Mouse (Mus musculus) small intestine, adult 2 months (tissue): ENCODE measurements around the gene Mup4. TPM values are rescaled to one million over a fixed set of nuclear protein-coding genes. Genes with fewer than 3 reads are reported as not detected.
"Not testable (repeated sequence)": the region's sequence is repeated elsewhere in the genome, so short reads cannot be mapped to it uniquely, and the experiment has no call there.

Experiments used
- H3K27ac ChIP-seq: fragments of 200-500 bp; 2 replicates; pipeline ENCODE4 v1.5.1; 2012; ENCODE audit warnings: low read depth, low read length, control low read depth, inconsistent platforms; ENCODE audit not compliant: insufficient read depth
- H3K27me3 ChIP-seq: fragments of 200-500 bp; 2 replicates; pipeline ENCODE4 v1.6.1; 2012; ENCODE audit warnings: mild to moderate bottlenecking, moderate library complexity, low read length, inconsistent platforms; ENCODE audit not compliant: control insufficient read depth, insufficient read depth
- H3K36me3 ChIP-seq: fragments of 200-500 bp; 2 replicates; pipeline ENCODE4 v1.6.1; 2012; ENCODE audit warnings: mild to moderate bottlenecking, low read length, control low read depth, inconsistent platforms; ENCODE audit not compliant: control insufficient read depth, insufficient read depth
- H3K4me1 ChIP-seq: fragments of 200-500 bp; 2 replicates; pipeline ENCODE4 v1.6.1; 2012; ENCODE audit warnings: low read length, inconsistent platforms, mixed read lengths; ENCODE audit not compliant: control insufficient read depth, insufficient read depth, insufficient read length
- H3K4me3 ChIP-seq: fragments of 200-500 bp; 2 replicates; pipeline ENCODE4 v1.5.1; 2012; ENCODE audit warnings: low read depth, mild to moderate bottlenecking, control low read depth, inconsistent platforms, low read length, moderate library complexity
- CTCF ChIP-seq: fragments of 200-500 bp; IDR thresholded peaks from 2 replicates; pipeline ENCODE4 v1.5.1; 2012; ENCODE audit warnings: low read depth, mild to moderate bottlenecking, control low read depth, inconsistent platforms, low read length, moderate library complexity, mixed read lengths; ENCODE audit not compliant: insufficient replicate concordance, insufficient read length; ENCODE audit errors: extremely low read depth
- POLR2A ChIP-seq: fragments of 200-500 bp; IDR thresholded peaks from 2 replicates; pipeline ENCODE4 v1.6.1; 2012; ENCODE audit warnings: low read depth, mild to moderate bottlenecking, control low read depth, inconsistent platforms, low read length, moderate library complexity
- WGBS: fragments of 180-500 bp; shearing (Covaris S2); methylation state at CpG from one replicate; pipeline ENCODE4 v1.1.7; 2018; 5-methylcytosine and 5-hydroxymethylcytosine counted together
- polyA plus RNA-seq: library from polyadenylated mRNA; depleted of rRNA; stranded (reverse); fragments of >200 nt; gene quantifications from 2 replicates; pipeline ENCODE4 v1.2.3, GENCODE M21; 2012; rRNA removed

The Mup4 gene
- not detected in 2 replicates for polyA plus RNA-seq

GRCm38 (mm10) chr4:59960610-59961009, at the start of gene Mup4:
Gene Mup4, minus strand, starts transcription at chr4:59960710.
- Histone ChIP-seq H3K27ac (no peak within 1 kb of the TSS), H3K4me3 (no peak within 1 kb of the TSS), H3K27me3 (no peaks in the 10 kb centered on the region), H3K4me1 (no peaks in the 10 kb centered on the region), H3K36me3 (no peaks in the 10 kb centered on the region)
- 64% methylated on average over 3 of the region's 3 CpGs for WGBS
- TF ChIP-seq POLR2A, result no peak
- no peak for TF ChIP-seq CTCF

GRCm38 (mm10) chr4:59997894-59998293, 37.4 kb upstream of the Mup4 start:
- not testable (repeated sequence) for H3K27me3 ChIP-seq, H3K4me3 ChIP-seq, H3K27ac ChIP-seq, H3K36me3 ChIP-seq, H3K4me1 ChIP-seq

- Histone ChIP-seq H3K4me1 (no peaks in the 10 kb centered on the region), H3K36me3 (no peaks in the 10 kb centered on the region), H3K4me3 (no peak within 1 kb of the TSS), H3K27ac (no peak within 1 kb of the TSS), H3K27me3 (no peaks in the 10 kb centered on the region)
- 62% methylated on average over 3 of the region's 3 CpGs for WGBS
- TF ChIP-seq CTCF (no peak), POLR2A (no peak)
Observed at GRCm38 (mm10) chr4:59963405-59964344, 3.2 kb upstream of the Mup4 start, which contains the start of gene Mup6. Gene Mup6, plus strand, starts transcription at chr4:59964294.

- H3K27ac ChIP-seq, result no peak overlapping the region
- H3K4me1 ChIP-seq, result peaks cover 3% of the 10 kb centered on the region; the same call in 1 of the 2 replicates
- H3K4me3 ChIP-seq, result no peak overlapping the region
- TF ChIP-seq CTCF (no peak), POLR2A (no peak)
- WGBS, result 38% methylated on average over 2 of the region's 2 CpGs
- H3K27me3 ChIP-seq, result no peaks in the 10 kb centered on the region
- no peaks in the 10 kb centered on the region for H3K36me3 ChIP-seq
Observed at GRCm38 (mm10) chr4:59937543-59937942, 23.0 kb downstream of the Mup4 start.

GRCm38 (mm10) chr4:59932505-59933281, 27.8 kb downstream of the Mup4 start:
- Histone ChIP-seq H3K4me3 (no peak overlapping the region), H3K4me1 (no peaks in the 10 kb centered on the region; the same call in 1 of the 2 replicates), H3K27ac (no peak overlapping the region), H3K27me3 (no peaks in the 10 kb centered on the region), H3K36me3 (no peaks in the 10 kb centered on the region)
- WGBS, result 46% methylated on average over 6 of the region's 6 CpGs
- TF ChIP-seq CTCF (peak; percentile 53; the same call in 1 of the 2 replicates), POLR2A (no peak)

GRCm38 (mm10) chr4:59928347-59928746, 32.2 kb downstream of the Mup4 start:
- Histone ChIP-seq H3K4me3 (no peak overlapping the region), H3K36me3 (no peaks in the 10 kb centered on the region), H3K27ac (no peak overlapping the region), H3K27me3 (no peaks in the 10 kb centered on the region), H3K4me1 (no peaks in the 10 kb centered on the region)
- 11% methylated on average over 6 of the region's 6 CpGs for WGBS
- TF ChIP-seq CTCF, result peak; percentile 55; the same call in 1 of the 2 replicates
- no peak for TF ChIP-seq POLR2A

- no peaks in the 10 kb centered on the region for H3K36me3 ChIP-seq
- 64% methylated on average over 3 of the region's 3 CpGs for WGBS
- no peak for TF ChIP-seq POLR2A
- TF ChIP-seq CTCF, result no peak
- H3K27me3 ChIP-seq, result no peaks in the 10 kb centered on the region
- no peaks in the 10 kb centered on the region for H3K4me1 ChIP-seq
- H3K4me3 ChIP-seq, result no peak overlapping the region
- H3K27ac ChIP-seq, result no peak overlapping the region
Observed at GRCm38 (mm10) chr4:59927666-59928065, 32.8 kb downstream of the Mup4 start.
